Mouse (Mus musculus) intestine, embryonic 15.5 days (tissue): ENCODE measurements around the gene Ncoa3. TPM values are rescaled to one million over a fixed set of nuclear protein-coding genes. Genes with fewer than 3 reads are reported as not detected.
"Not testable (repeated sequence)": the region's sequence is repeated elsewhere in the genome, so short reads cannot be mapped to it uniquely, and the experiment has no call there.

ENCODE experiments used
- ATAC-seq: fragments of 200-750 bp; cut with Nextera tagmentation; 2 replicates; pipeline ENCODE4 v1.8.0; 2017; ENCODE audit warnings: moderate TSS enrichment, moderate library complexity
- H3K27ac ChIP-seq: fragments of 300-500 bp; sonication (generic); 2 replicates; pipeline ENCODE4 v1.5.1; 2015; ENCODE audit warnings: mild to moderate bottlenecking, inconsistent platforms
- H3K27me3 ChIP-seq: fragments of 300-500 bp; sonication (generic); replicated peaks from 2 replicates; pipeline ENCODE4 v1.6.1; 2015; ENCODE audit warnings: inconsistent platforms
- H3K36me3 ChIP-seq: fragments of 300-500 bp; sonication (generic); 2 replicates; pipeline ENCODE4 v1.6.1; 2015; ENCODE audit warnings: inconsistent platforms
- H3K4me1 ChIP-seq: fragments of 300-500 bp; sonication (generic); replicated peaks from 2 replicates; pipeline ENCODE4 v1.6.1; 2015; ENCODE audit warnings: inconsistent platforms
- H3K4me2 ChIP-seq: fragments of 300-500 bp; sonication (generic); replicated peaks from 2 replicates; pipeline ENCODE4 v1.6.1; 2015; ENCODE audit warnings: mild to moderate bottlenecking, inconsistent platforms
- H3K4me3 ChIP-seq: fragments of 300-500 bp; sonication (generic); replicated peaks from 2 replicates; pipeline ENCODE4 v1.5.1; 2015; ENCODE audit warnings: inconsistent platforms
- H3K9ac ChIP-seq: fragments of 300-500 bp; sonication (generic); 2 replicates; pipeline ENCODE4 v1.6.1; 2015; ENCODE audit warnings: inconsistent platforms
- H3K9me3 ChIP-seq: fragments of 300-500 bp; sonication (generic); 2 replicates; pipeline ENCODE4 v1.6.1; 2016; ENCODE audit warnings: inconsistent platforms
- WGBS: fragments of 180-500 bp; shearing (Covaris S2); methylation state at CpG from one replicate; pipeline ENCODE4 v1.1.7; 2015; 5-methylcytosine and 5-hydroxymethylcytosine counted together
- polyA plus RNA-seq: library from polyadenylated mRNA; unstranded; fragments of >200 nt; fragmentation: Nextera tagmentation; extraction: Ambion mirVana; gene quantifications from 2 replicates; pipeline ENCODE4 v1.2.1, GENCODE M21; 2015

The Ncoa3 gene
- polyA plus RNA-seq, result 10.8 TPM in 2 replicates

GRCm38 (mm10) chr2:165992270-165993172, at the start of gene Ncoa3:
Ncoa3 (plus strand) TSS chr2:165992636.
- Histone ChIP-seq H3K4me3 (peak within 1 kb of the TSS; percentile 79), H3K27me3 (no peaks in the 10 kb centered on the region), H3K36me3 (no peaks in the 10 kb centered on the region), H3K27ac (peak within 1 kb of the TSS; percentile 80), H3K9me3 (no peaks in the 10 kb centered on the region), H3K4me1 (0 out of 2 replicates have a peak, but pooled peaks cover 13% of the 10 kb centered on the region), H3K4me2 (peak within 1 kb of the TSS; percentile 95), H3K9ac (peak within 1 kb of the TSS; percentile 93)
- whole genome bisulfite sequencing, result 3% methylated on average over 83 of the region's 103 CpGs
- peak; percentile 97 for ATAC-seq

- Histone ChIP-seq H3K36me3 (no peaks in the 10 kb centered on the region), H3K4me2 (no peak overlapping the region), H3K4me1 (no peaks in the 10 kb centered on the region), H3K27ac (no peak overlapping the region), H3K9ac (no peak overlapping the region), H3K4me3 (no peak overlapping the region), H3K27me3 (no peaks in the 10 kb centered on the region), H3K9me3 (no peaks in the 10 kb centered on the region)
- ATAC-seq, result no peak
- whole genome bisulfite sequencing, result 98% methylated on average over 2 of the region's 2 CpGs
These were observed 49.3 kb upstream of the Ncoa3 start for GRCm38 (mm10) chr2:165943113-165943512.

GRCm38 (mm10) chr2:165944576-165945351, 47.7 kb upstream of the Ncoa3 start:
- Histone ChIP-seq H3K27me3 (no peaks in the 10 kb centered on the region), H3K4me2 (no peak overlapping the region), H3K4me1 (no peaks in the 10 kb centered on the region), H3K9ac (no peak overlapping the region), H3K27ac (no peak overlapping the region), H3K4me3 (no peak overlapping the region), H3K9me3 (no peaks in the 10 kb centered on the region), H3K36me3 (no peaks in the 10 kb centered on the region)
- WGBS, result 82% methylated on average over 11 of the region's 11 CpGs
- no peak for ATAC-seq

GRCm38 (mm10) chr2:165946046-165946564, 46.3 kb upstream of the Ncoa3 start:
- Histone ChIP-seq H3K27ac (no peak overlapping the region), H3K27me3 (no peaks in the 10 kb centered on the region), H3K4me1 (no peaks in the 10 kb centered on the region), H3K9ac (no peak overlapping the region), H3K36me3 (no peaks in the 10 kb centered on the region), H3K4me2 (no peak overlapping the region), H3K4me3 (no peak overlapping the region), H3K9me3 (no peaks in the 10 kb centered on the region)
- 81% methylated on average over 1 of the region's 1 CpGs for WGBS
- no peak for ATAC-seq

- Histone ChIP-seq H3K4me1 (0 out of 2 replicates have a peak, but pooled peaks cover 2% of the 10 kb centered on the region), H3K9ac (no peak overlapping the region), H3K27me3 (no peaks in the 10 kb centered on the region), H3K4me2 (no peak overlapping the region), H3K36me3 (no peaks in the 10 kb centered on the region), H3K4me3 (no peak overlapping the region), H3K9me3 (no peaks in the 10 kb centered on the region), H3K27ac (no peak overlapping the region)
- ATAC-seq, result no peak
- 52% methylated on average over 1 of the region's 1 CpGs for WGBS
These were observed 44.4 kb upstream of the Ncoa3 start for GRCm38 (mm10) chr2:165948007-165948406.

- ATAC-seq, H3K4me1 ChIP-seq, H3K9ac ChIP-seq, H3K27ac ChIP-seq, H3K27me3 ChIP-seq, H3K9me3 ChIP-seq, H3K36me3 ChIP-seq, H3K4me2 ChIP-seq, H3K4me3 ChIP-seq: not testable (repeated sequence)
- 56% methylated on average over 1 of the region's 1 CpGs for WGBS
These were observed 43.7 kb upstream of the Ncoa3 start for GRCm38 (mm10) chr2:165948785-165949184.

- H3K27me3 ChIP-seq, result no peaks in the 10 kb centered on the region
- H3K4me2 ChIP-seq, result no peak overlapping the region
- H3K9ac ChIP-seq, result no peak overlapping the region
- no peak overlapping the region for H3K27ac ChIP-seq
- H3K36me3 ChIP-seq, result no peaks in the 10 kb centered on the region
- peaks cover 4% of the 10 kb centered on the region for H3K4me1 ChIP-seq
- no peaks in the 10 kb centered on the region for H3K9me3 ChIP-seq
- H3K4me3 ChIP-seq, result no peak overlapping the region
- no peak for ATAC-seq
- WGBS, result 46% methylated on average over 3 of the region's 3 CpGs
These were observed 42.7 kb upstream of the Ncoa3 start for GRCm38 (mm10) chr2:165949719-165950118.

- WGBS, result 66% methylated on average over 12 of the region's 12 CpGs
- no peak overlapping the region for H3K4me3 ChIP-seq
These were observed 40.9 kb upstream of the Ncoa3 start for GRCm38 (mm10) chr2:165951432-165952068.

GRCm38 (mm10) chr2:165954872-165955271, 37.6 kb upstream of the Ncoa3 start:
- WGBS, result 30% methylated on average over 20 of the region's 20 CpGs
- no peaks in the 10 kb centered on the region for H3K9me3 ChIP-seq
- H3K9ac ChIP-seq, result no peak overlapping the region
- no peaks in the 10 kb centered on the region for H3K27me3 ChIP-seq
- peak overlapping the region; percentile 71 for H3K27ac ChIP-seq
- H3K4me3 ChIP-seq, result no peak overlapping the region
- peaks cover 8% of the 10 kb centered on the region for H3K4me1 ChIP-seq
- ATAC-seq, result peak; percentile 75
- no peaks in the 10 kb centered on the region for H3K36me3 ChIP-seq
- peak overlapping the region; percentile 35 for H3K4me2 ChIP-seq

More at GRCm38 (mm10) chr2:165951432-165952068, 40.9 kb upstream of the Ncoa3 start:
- Histone ChIP-seq H3K27ac (no peak overlapping the region), H3K9me3 (no peaks in the 10 kb centered on the region), H3K4me1 (peaks cover 8% of the 10 kb centered on the region), H3K36me3 (no peaks in the 10 kb centered on the region), H3K4me2 (no peak overlapping the region), H3K27me3 (no peaks in the 10 kb centered on the region), H3K9ac (no peak overlapping the region)
- no peak for ATAC-seq

GRCm38 (mm10) chr2:165955386-165955785, 37.0 kb upstream of the Ncoa3 start:
- Histone ChIP-seq H3K4me3 (no peak overlapping the region), H3K27me3 (no peaks in the 10 kb centered on the region), H3K36me3 (no peaks in the 10 kb centered on the region), H3K4me2 (no peak overlapping the region), H3K27ac (peak overlapping the region; percentile 60; the same call in 1 of the 2 replicates), H3K9ac (no peak overlapping the region), H3K9me3 (no peaks in the 10 kb centered on the region), H3K4me1 (peaks cover 8% of the 10 kb centered on the region)
- ATAC-seq, result no peak
- WGBS, result 74% methylated on average over 8 of the region's 8 CpGs

- peaks cover 8% of the 10 kb centered on the region for H3K4me1 ChIP-seq
- no peaks in the 10 kb centered on the region for H3K36me3 ChIP-seq
- H3K27me3 ChIP-seq, result no peaks in the 10 kb centered on the region
- H3K4me2 ChIP-seq, result no peak overlapping the region
- no peak overlapping the region for H3K9ac ChIP-seq
- H3K27ac ChIP-seq, result no peak overlapping the region
- H3K4me3 ChIP-seq, result no peak overlapping the region
- 71% methylated on average over 7 of the region's 7 CpGs for WGBS
- no peaks in the 10 kb centered on the region for H3K9me3 ChIP-seq
- no peak for ATAC-seq
These were observed 36.2 kb upstream of the Ncoa3 start for GRCm38 (mm10) chr2:165956096-165956740.
